Mouse (Mus musculus) retina, postnatal 1 day (tissue): Measurements from ENCODE around the gene Cybb.
"Not testable (repeated sequence)": the region's sequence is repeated elsewhere in the genome, so short reads cannot be mapped to it uniquely, and the experiment has no call there.

Experiments used
- DNase-seq: peaks from one replicate; pipeline ENCODE4 v3.0.0-alpha.2; 2012

Gene Cybb

DNA sequence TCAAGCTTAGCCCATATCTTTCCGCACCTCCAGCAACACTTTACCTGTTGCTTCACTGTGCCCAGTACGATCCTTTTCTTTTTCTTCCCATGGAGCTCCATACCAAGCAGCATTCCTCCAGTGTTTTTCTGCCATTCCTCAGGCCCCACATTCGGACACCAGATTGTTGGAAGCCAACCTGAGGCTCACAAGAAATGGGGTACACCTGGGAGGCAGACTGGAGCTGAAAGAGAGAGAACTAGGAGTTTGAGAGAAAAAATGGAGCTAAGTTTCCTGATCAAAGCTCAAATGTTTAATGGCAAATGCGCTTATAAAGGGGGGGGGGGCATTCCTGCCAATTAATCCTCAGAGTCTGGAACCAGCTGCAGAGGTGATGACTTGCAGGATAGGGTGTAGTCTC, at the start of gene Cybb:
TSS of gene Cybb (minus strand) at position 101 of the 400 bp plus-strand sequence.
- DNase-seq, result no peak

GRCm38 (mm10) chrX:9536881-9537280, 49.3 kb upstream of the Cybb start:
- no peak for DNase-seq

DNA sequence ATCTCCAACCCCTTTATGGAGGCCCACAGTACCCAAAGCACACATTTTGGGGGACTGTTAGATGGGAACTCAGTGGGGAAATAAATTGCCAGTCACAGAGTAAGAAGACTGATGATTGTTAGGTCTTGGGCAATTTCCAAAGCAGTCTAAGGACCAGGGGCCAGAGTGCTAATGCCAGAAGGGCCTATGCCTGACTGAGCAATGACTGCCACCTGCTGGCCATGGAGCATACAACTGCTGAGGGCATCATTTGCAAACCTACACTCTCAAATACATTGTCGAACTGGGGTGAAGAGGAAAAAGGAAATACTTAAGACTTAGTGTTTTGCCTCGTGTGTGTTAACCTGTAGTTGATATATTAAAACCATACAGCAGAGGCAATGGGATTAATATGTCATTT, 32.4 kb upstream of the Cybb start:
- peak; percentile 38 for DNase-seq

DNA sequence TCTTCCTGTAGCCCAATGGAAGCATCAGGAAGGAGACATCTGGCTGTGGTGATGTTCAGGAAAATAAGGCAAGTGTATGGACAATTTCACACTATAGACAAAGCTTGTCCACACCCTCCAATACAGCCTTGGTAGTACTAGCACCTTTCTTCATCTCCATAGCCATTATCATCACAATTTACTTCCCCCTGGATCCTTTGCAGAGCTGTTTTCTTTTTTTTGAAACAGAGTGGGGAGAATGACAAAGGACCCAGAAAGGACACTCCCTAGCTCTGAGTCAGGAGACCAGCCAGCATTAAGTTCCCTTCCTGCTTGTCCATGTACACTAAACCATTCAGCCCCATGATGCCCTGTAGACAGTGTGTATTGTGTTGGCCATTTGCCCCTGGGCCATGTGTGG, 30.0 kb upstream of the Cybb start:
- DNase-seq, result not testable (repeated sequence)

GRCm38 (mm10) chrX:9475036-9475435, 12.5 kb downstream of the Cybb start:
- DNase-seq, result not testable (repeated sequence)

GRCm38 (mm10) chrX:9474440-9474839, 13.1 kb downstream of the Cybb start:
- no peak for DNase-seq

GRCm38 (mm10) chrX:9473768-9474167, 13.8 kb downstream of the Cybb start:
- no peak for DNase-seq

GRCm38 (mm10) chrX:9470811-9471388, 16.7 kb downstream of the Cybb start:
- DNase-seq, result no peak

DNA sequence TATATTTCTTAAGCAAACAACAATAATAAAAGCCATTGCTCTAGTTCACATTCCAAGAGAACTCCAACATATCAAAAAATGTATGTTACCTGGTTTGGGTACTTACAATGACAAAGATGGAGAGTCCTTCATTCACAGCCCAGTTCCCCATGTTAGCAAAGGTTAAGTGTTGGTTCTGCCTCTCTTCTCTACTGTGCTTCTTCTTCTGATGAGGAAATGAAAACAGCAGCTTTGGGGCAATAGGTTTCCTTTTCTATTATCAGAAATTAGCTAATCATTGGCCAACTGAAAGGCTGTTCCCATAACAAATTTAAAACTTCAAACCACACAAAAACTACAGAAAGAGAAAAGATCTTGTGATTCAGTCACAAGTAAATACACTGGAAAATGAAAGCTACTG, 18.5 kb downstream of the Cybb start:
- DNase-seq, result no peak

DNA sequence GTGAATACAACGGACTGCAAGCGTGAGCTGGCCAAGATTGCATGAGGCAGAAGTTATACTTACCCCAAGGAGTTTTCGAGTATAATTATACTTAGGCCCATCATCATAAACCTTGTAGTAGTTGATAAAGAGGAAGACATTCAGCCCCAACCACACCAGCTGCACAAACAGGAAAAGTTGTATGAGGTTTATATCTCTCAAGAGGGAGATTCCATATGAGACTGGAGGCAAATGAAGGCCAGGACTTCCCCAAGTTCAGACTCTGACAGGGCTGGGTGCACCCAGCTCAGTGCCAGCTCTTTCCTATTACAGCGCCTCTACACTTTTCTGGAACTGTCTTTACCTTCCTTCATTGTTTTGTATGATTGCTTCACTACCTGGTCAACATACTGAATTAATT, 20.6 kb downstream of the Cybb start:
- DNase-seq, result no peak

- DNase-seq, result no peak
These were observed 21.7 kb downstream of the Cybb start for GRCm38 (mm10) chrX:9465890-9466289.

DNA sequence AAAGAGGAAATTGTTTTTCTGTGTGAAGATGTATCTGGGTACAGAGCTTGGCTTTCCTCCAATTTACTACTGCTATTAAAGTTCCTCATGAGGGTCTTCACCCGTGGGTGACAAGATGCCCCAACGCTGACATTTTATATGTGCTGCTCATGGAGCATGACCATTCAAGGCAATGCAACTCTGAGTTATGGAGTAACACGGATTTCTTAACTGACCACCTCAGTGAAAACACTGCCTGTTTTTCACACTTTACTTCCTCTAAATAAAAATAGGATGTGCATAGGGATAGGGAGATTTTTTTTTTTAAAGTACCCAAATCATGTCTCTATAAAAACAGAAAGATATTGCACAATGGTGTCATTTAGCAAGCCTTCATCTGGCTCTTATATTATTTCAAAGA, 24.9 kb downstream of the Cybb start:
- DNase-seq, result no peak

- DNase-seq, result no peak
These were observed 26.2 kb downstream of the Cybb start for GRCm38 (mm10) chrX:9461399-9461798.

DNA sequence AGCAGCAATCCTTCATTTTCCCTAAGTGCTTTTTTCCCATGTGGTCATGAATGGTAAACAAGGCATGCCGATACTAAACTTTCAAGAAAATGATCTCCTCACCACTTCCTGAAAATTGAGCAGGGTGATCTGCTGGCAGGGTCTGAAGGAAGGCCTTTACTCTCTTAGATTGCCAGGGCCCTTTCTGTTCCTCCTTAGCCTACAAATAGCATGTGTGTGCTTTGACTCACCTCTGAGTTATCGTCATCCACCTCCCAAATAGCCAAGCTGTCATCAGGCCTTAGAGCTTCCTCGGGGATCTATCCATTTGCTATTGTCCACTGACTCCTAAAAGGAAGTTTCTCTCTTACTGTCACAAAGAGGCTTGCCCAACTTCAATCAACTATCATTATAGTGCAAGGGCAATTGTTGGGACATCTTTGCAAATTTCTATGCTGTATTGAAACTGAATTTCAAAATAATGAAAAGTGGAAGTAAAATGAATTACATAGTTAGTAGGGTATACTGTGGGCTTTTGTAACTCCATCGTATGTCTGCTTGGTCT, 27.1 kb downstream of the Cybb start:
- DNase-seq, result no peak

DNA sequence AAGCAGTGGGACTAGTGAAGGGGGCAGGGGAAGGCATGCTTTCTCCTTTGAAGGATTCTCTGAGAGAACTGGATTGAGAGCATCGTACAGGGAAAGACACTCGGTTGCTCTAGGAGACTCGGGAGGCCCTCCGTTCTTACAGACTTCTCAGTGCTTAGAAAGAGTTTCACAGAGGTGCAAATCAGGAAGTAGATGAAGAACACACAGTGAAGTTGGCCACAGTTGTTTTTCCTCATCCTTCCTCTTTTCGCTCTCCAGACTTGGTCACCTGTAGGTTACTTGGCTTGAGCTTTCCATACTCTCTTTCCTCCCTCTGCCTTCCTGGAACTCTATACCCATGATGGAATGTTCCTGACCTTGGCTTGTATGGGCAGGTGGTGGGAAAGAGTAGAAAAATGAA, 35.2 kb downstream of the Cybb start:
- DNase-seq, result no peak

DNA sequence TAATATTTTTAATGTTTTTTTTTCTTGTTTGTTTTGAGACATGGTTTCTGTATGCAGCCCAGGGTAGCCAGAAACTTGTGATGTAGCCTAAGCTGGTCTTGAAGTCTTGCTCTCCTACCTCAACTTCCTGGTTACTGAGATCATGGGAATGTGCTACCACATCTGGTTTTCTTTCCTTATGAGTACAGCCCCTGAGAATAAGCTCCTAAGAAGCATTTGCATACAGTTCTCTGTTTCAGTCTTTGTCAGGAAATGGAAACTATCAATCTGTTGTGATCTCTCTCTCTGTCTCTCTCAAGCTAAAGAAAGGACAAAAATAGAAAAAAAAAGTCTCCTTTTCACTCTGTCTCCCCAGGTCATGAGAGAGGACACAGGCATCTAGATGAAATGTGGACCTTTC, 40.3 kb downstream of the Cybb start:
- DNase-seq, result no peak

DNA sequence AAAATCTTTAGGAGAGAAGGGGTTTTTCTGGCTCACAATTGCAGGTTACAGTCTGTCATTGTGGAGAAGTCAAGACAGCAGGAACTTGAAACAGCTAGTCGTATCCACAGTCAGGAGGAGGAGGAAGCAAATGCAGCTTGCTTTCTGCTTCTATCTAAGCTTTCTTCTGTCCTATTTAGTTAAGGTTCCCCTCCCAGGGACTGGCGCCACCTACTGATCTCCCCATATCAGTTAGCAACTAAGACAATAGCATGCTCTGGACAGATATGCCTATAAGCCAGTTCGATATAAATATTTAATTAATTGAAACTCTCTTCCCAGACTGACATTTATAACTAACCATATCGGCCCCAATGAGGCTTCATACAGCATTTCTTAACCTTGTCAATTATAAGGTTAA, 46.5 kb downstream of the Cybb start:
- DNase-seq, result peak; percentile 1

- DNase-seq, result no peak
These were observed 47.0 kb downstream of the Cybb start for GRCm38 (mm10) chrX:9440556-9440955.

DNA sequence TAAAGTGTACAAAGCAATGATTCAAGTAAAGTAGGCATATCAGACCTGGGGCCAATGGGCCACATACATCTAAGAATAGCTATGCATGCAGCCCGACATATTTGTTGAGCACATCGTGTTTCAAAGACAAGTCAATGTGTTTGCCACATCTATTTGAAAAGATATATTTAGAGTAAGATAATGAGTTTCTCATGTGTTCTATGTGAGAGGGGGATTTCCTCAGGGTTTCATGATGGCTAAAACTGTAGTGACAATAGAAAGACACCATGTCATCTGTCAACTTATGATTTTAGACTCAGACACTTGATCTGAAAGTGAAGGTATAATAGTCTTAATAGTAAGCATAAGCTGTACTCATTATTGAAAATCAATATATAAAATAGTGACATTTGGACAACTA, 48.3 kb downstream of the Cybb start:
- no peak for DNase-seq

DNA sequence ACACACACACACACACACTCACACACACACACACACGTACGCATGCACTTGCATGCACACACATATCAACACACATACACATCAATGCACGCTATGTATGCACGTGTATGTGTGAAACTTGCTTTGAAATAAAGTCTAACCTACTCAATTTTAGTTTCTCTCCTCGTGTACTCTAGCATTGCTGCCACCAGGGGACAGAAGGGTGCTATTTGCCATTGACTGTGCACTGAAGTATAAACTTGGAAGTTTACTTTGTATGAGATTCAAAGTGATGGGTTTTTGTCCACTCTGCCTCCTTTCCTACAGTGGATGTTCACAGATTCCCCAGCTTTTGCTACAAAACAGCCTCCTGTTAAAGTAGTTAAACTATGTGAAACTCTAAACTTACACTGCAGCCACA, 73.7 kb downstream of the Cybb start:
- DNase-seq, result no peak
